Mouse (Mus musculus) embryonic facial prominence, embryonic 14.5 days (tissue): ENCODE results near the gene Hras. TPM values are rescaled to one million over a fixed set of nuclear protein-coding genes. Genes with fewer than 3 reads are reported as not detected.

ENCODE experiments used
- ATAC-seq: fragments of 200-750 bp; cut with Nextera tagmentation; 2 replicates; pipeline ENCODE4 v1.8.0; 2017; ENCODE audit warnings: low read depth, moderate number of reproducible peaks, moderate TSS enrichment
- DNase-seq: peaks from one replicate; pipeline ENCODE4 v3.0.0-alpha.2; 2015; ENCODE audit warnings: low spot score
- H3K27ac ChIP-seq: fragments of 300-500 bp; sonication (generic); replicated peaks from 2 replicates; pipeline ENCODE4 v1.5.1; 2014; ENCODE audit warnings: low read depth, mild to moderate bottlenecking, low read length, moderate library complexity
- H3K27me3 ChIP-seq: fragments of 300-500 bp; sonication (generic); replicated peaks from 2 replicates; pipeline ENCODE4 v1.6.1; 2014; ENCODE audit warnings: low read length; ENCODE audit not compliant: control insufficient read depth, insufficient read depth
- H3K36me3 ChIP-seq: fragments of 300-500 bp; sonication (generic); 2 replicates; pipeline ENCODE4 v1.6.1; 2014; ENCODE audit warnings: low read length, mixed read lengths; ENCODE audit not compliant: control insufficient read depth, insufficient read depth
- H3K4me1 ChIP-seq: fragments of 300-500 bp; sonication (generic); 2 replicates; pipeline ENCODE4 v1.6.1; 2014; ENCODE audit warnings: antibody characterized with exemption, low read length; ENCODE audit not compliant: control insufficient read depth, insufficient read depth
- H3K4me2 ChIP-seq: fragments of 300-500 bp; sonication (generic); 2 replicates; pipeline ENCODE4 v1.6.1; 2014; ENCODE audit warnings: low read depth, mild to moderate bottlenecking, low read length, moderate library complexity, mixed read lengths
- H3K4me3 ChIP-seq: fragments of 300-500 bp; sonication (generic); 2 replicates; pipeline ENCODE4 v1.5.1; 2014; ENCODE audit warnings: low read depth, mild to moderate bottlenecking, low read length
- H3K9ac ChIP-seq: fragments of 300-500 bp; sonication (generic); 2 replicates; pipeline ENCODE4 v1.6.1; 2014; ENCODE audit warnings: low read depth, mild to moderate bottlenecking, low read length, moderate library complexity, mixed read lengths
- H3K9me3 ChIP-seq: fragments of 300-500 bp; sonication (generic); 2 replicates; pipeline ENCODE4 v1.6.1; 2016; ENCODE audit warnings: low read length; ENCODE audit not compliant: control insufficient read depth
- WGBS: fragments of 180-500 bp; shearing (Covaris S2); extraction: QIAGEN DNeasy Blood & Tissue Kit; methylation state at CpG from one replicate; pipeline ENCODE4 v1.1.7; 2014; 5-methylcytosine and 5-hydroxymethylcytosine counted together
- microRNA counts: library from miRNA; unstranded; fragments of <30 nt; microRNA quantifications from one replicate; lab custom pipeline; 2017
- microRNA-seq: library from miRNA; unstranded; fragments of <30 nt; microRNA quantifications from one replicate; pipeline ENCODE4, GENCODE M21; 2016; ENCODE audit warnings: borderline number of aligned reads
- polyA plus RNA-seq: library from polyadenylated mRNA; unstranded; fragments of >200 nt; fragmentation: Nextera tagmentation; extraction: Ambion mirVana; gene quantifications from 2 replicates; pipeline ENCODE4 v1.2.1, GENCODE M21; 2014

Hras gene
- polyA plus RNA-seq, 1 experiment from 2014 or later, result 142 TPM

DNA sequence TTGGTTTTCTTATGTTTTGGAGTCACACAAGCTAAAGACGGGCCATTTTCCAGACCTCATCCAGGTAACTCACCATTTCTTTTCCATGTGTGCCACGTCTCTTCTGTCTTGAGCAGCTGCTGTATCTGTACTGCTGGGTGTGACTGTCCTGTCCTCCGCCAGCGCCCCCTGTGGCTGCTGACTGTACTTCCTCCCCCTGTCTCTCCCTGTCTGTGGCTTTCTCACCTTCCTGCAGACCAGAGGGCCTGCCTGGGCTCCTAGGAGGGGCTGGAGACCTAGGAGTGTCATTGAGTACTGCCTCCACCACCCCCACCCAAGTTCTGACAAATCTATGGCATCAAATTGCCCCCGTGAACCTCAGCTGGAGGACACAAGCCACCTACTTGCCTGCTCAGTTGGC lies 50.7 kb downstream of the Hras start:
- no peaks in the 10 kb centered on the region for H3K27me3 ChIP-seq
- 55% methylated on average over 5 of the region's 5 CpGs for WGBS

DNA sequence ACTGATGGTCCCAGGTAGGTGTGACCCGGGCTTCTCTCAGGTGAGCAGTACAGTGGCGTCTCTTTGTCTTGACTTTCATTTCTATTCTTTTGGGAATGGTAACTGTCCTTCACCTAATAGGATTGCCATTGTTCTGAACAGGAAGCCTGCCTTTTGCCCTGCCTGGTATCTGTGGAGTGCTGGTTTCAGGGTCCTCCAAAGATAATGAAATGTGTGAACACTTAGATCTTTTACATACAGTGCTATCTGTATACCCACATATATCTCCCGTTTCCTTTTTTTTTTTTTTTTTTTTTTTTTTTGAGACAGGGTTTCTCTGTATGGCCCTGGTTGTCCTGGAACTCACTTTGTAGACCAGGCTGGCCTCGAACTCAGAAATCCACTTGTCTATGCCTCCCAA lies 52.5 kb downstream of the Hras start:
- Histone ChIP-seq H3K4me3 (no peak overlapping the region), H3K27ac (no peak overlapping the region), H3K27me3 (no peaks in the 10 kb centered on the region), H3K36me3 (peaks cover 63% of the 10 kb centered on the region), H3K9ac (no peak overlapping the region), H3K4me2 (no peak overlapping the region), H3K4me1 (no peaks in the 10 kb centered on the region), H3K9me3 (no peaks in the 10 kb centered on the region)
- no peak for ATAC-seq
- DNase-seq, result no peak
- 92% methylated on average over 4 of the region's 4 CpGs for WGBS

More for the DNA sequence above, 50.7 kb downstream of the Hras start:
- Histone ChIP-seq H3K4me2 (no peak overlapping the region), H3K36me3 (peaks cover 64% of the 10 kb centered on the region), H3K4me3 (no peak overlapping the region), H3K4me1 (no peaks in the 10 kb centered on the region), H3K9me3 (no peaks in the 10 kb centered on the region), H3K9ac (no peak overlapping the region), H3K27ac (no peak overlapping the region)
- no peak for ATAC-seq
- DNase-seq, result no peak

MicroRNA genes within 50 kb of the gene (microRNA counts, 519-probe panel; counts per million panel counts)
- 3,102 counts per million, percentile 73 among the panel's probes with 10 or more counts for microRNA mmu-miR-210 (lab: Ali Mortazavi, UCI)

Small RNA genes lying within 50 kb of the gene (microRNA-seq; reads per million reads assigned to microRNA genes)
- 589 reads per million, percentile 70 among the genes with 10 or more reads in this experiment for gene Mir210

Other genes starting within 250 kb of the Hras start
- gene Ifitm5, start 243.7 kb downstream of the Hras start, polyA plus RNA-seq, result 108 and 179 TPM in 2 replicates
- 0.89 TPM in 1 of 2 replicates, not detected in the other for gene Gm45717, start 238.1 kb downstream of the Hras start, polyA plus RNA-seq
- 1,406 and 1,438 TPM in 2 replicates for gene Ifitm2, start 238.0 kb downstream of the Hras start, polyA plus RNA-seq
- gene Ifitm1, start 226.8 kb downstream of the Hras start, polyA plus RNA-seq, result 63.4 and 76.6 TPM in 2 replicates
- 170 and 178 TPM in 2 replicates for gene Ifitm3, start 183.2 kb downstream of the Hras start, polyA plus RNA-seq
- gene Ifitm6, start 176.1 kb downstream of the Hras start, polyA plus RNA-seq, result 1.6 and 2.1 TPM in 2 replicates
- not detected in 2 replicates for gene Gm17387, start 164.9 kb downstream of the Hras start, polyA plus RNA-seq
- 6.6 and 10.3 TPM in 2 replicates for gene B4galnt4, start 132.9 kb downstream of the Hras start, polyA plus RNA-seq
- gene Pkp3, start 115.8 kb downstream of the Hras start, polyA plus RNA-seq, result 30.0 and 33.5 TPM in 2 replicates
- 4.0 and 4.4 TPM in 2 replicates for gene Sigirr, start 93.4 kb downstream of the Hras start, polyA plus RNA-seq
- 3.7 and 5.0 TPM in 2 replicates for gene Ano9, start 76.2 kb downstream of the Hras start, polyA plus RNA-seq
- gene Ptdss2, start 71.6 kb downstream of the Hras start, polyA plus RNA-seq, result 64.5 and 74.8 TPM in 2 replicates
- 160 and 166 TPM in 2 replicates for gene Rnh1, start 21.1 kb downstream of the Hras start, polyA plus RNA-seq
- 6.0 and 7.2 TPM in 2 replicates for gene Lrrc56, start 152 bp upstream of the Hras start, polyA plus RNA-seq
- 1.3 and 1.5 TPM in 2 replicates for gene Lmntd2, start 20.1 kb upstream of the Hras start, polyA plus RNA-seq
- 26.7 and 30.2 TPM in 2 replicates for gene Rassf7, start 21.9 kb upstream of the Hras start, polyA plus RNA-seq
- gene Phrf1, start 34.8 kb upstream of the Hras start, polyA plus RNA-seq, result 59.8 and 62.7 TPM in 2 replicates
- gene Irf7, start 72.5 kb upstream of the Hras start, polyA plus RNA-seq, result 2.3 and 2.4 TPM in 2 replicates
- gene Cdhr5, start 82.8 kb upstream of the Hras start, polyA plus RNA-seq, result 0.21 TPM in 1 of 2 replicates, not detected in the other
- 9.9 and 13.8 TPM in 2 replicates for gene Sct, start 85.1 kb upstream of the Hras start, polyA plus RNA-seq
- 0.81 and 1.3 TPM in 2 replicates for gene Drd4, start 98.0 kb upstream of the Hras start, polyA plus RNA-seq
- gene Deaf1, start 133.7 kb upstream of the Hras start, polyA plus RNA-seq, result 72.7 and 82.7 TPM in 2 replicates
- 21.1 and 27.7 TPM in 2 replicates for gene Tmem80, start 133.7 kb upstream of the Hras start, polyA plus RNA-seq
- gene Eps8l2, start 144.9 kb upstream of the Hras start, polyA plus RNA-seq, result 12.0 and 13.6 TPM in 2 replicates
- 248 and 250 TPM in 2 replicates for gene Taldo1, start 198.2 kb upstream of the Hras start, polyA plus RNA-seq
- 37.1 and 51.1 TPM in 2 replicates for gene Gatd1, start 220.1 kb upstream of the Hras start, polyA plus RNA-seq
- gene Cend1, start 235.5 kb upstream of the Hras start, polyA plus RNA-seq, result 2.8 and 4.5 TPM in 2 replicates
- 29.1 and 30.7 TPM in 2 replicates for gene Slc25a22, start 243.9 kb upstream of the Hras start, polyA plus RNA-seq